Mouse (Mus musculus): ENCODE data around the gene Frmd6. TPM values are rescaled to one million over a fixed set of nuclear protein-coding genes. Genes with fewer than 3 reads are reported as not detected.

Frmd6 gene
- polyA plus RNA-seq, 1 experiment: 3.8 TPM

GRCm38 (mm10) chr12:70849517-70850291 lies 24.4 kb downstream of the Frmd6 start:
- Histone ChIP-seq H3K27ac (ENCODE audit: control insufficient read depth, insufficient read depth, low read depth, low read length, poor library complexity) (no peak overlapping the region), H3K4me1 (ENCODE audit: control insufficient read depth, insufficient read depth, low read length) (peaks cover 1% of the 10 kb centered on the region), H3K4me3 (replicated peaks; ENCODE audit: control insufficient read depth, low read depth, low read length) (no peak overlapping the region)
- WGBS: 76% methylated on average over 11 of the region's 11 CpGs
- TF ChIP-seq CTCF (IDR thresholded peaks at IDR 0.05; ENCODE audit: control insufficient read depth, insufficient read depth, low read length): no peak
- TF ChIP-seq POLR2A (IDR thresholded peaks at IDR 0.05; ENCODE audit: borderline replicate concordance, control insufficient read depth, low read depth, low read length): no peak

- no peak overlapping the region for H3K4me3 ChIP-seq (replicated peaks; ENCODE audit: control insufficient read depth, low read depth, low read length)
- WGBS: 61% methylated on average over 7 of the region's 7 CpGs
Observed at GRCm38 (mm10) chr12:70851342-70851960, 26.1 kb downstream of the Frmd6 start.

GRCm38 (mm10) chr12:70853026-70853425 lies 27.7 kb downstream of the Frmd6 start:
- H3K27ac ChIP-seq (ENCODE audit: control insufficient read depth, insufficient read depth, low read depth, low read length, poor library complexity): no peak overlapping the region
- WGBS: 16% methylated on average over 6 of the region's 6 CpGs
- peaks cover 3% of the 10 kb centered on the region for H3K4me1 ChIP-seq (ENCODE audit: control insufficient read depth, insufficient read depth, low read length)
- TF ChIP-seq POLR2A (IDR thresholded peaks at IDR 0.05; ENCODE audit: borderline replicate concordance, control insufficient read depth, low read depth, low read length): no peak
- no peak for TF ChIP-seq CTCF (IDR thresholded peaks at IDR 0.05; ENCODE audit: control insufficient read depth, insufficient read depth, low read length)
- H3K4me3 ChIP-seq (replicated peaks; ENCODE audit: control insufficient read depth, low read depth, low read length): no peak overlapping the region

More at GRCm38 (mm10) chr12:70851342-70851960, 26.1 kb downstream of the Frmd6 start:
- H3K27ac ChIP-seq (ENCODE audit: control insufficient read depth, insufficient read depth, low read depth, low read length, poor library complexity): no peak overlapping the region
- H3K4me1 ChIP-seq (ENCODE audit: control insufficient read depth, insufficient read depth, low read length): peaks cover 3% of the 10 kb centered on the region
- TF ChIP-seq CTCF (IDR thresholded peaks at IDR 0.05; ENCODE audit: control insufficient read depth, insufficient read depth, low read length) (no peak), POLR2A (IDR thresholded peaks at IDR 0.05; ENCODE audit: borderline replicate concordance, control insufficient read depth, low read depth, low read length) (no peak)

GRCm38 (mm10) chr12:70855678-70856077 lies 30.4 kb downstream of the Frmd6 start:
- TF ChIP-seq POLR2A (IDR thresholded peaks at IDR 0.05; ENCODE audit: borderline replicate concordance, control insufficient read depth, low read depth, low read length): no peak
- no peak for TF ChIP-seq CTCF (IDR thresholded peaks at IDR 0.05; ENCODE audit: control insufficient read depth, insufficient read depth, low read length)
- no peak overlapping the region for H3K4me3 ChIP-seq (replicated peaks; ENCODE audit: control insufficient read depth, low read depth, low read length)
- WGBS: 14% methylated on average over 6 of the region's 6 CpGs
- peaks cover 3% of the 10 kb centered on the region for H3K4me1 ChIP-seq (ENCODE audit: control insufficient read depth, insufficient read depth, low read length)
- no peak overlapping the region for H3K27ac ChIP-seq (ENCODE audit: control insufficient read depth, insufficient read depth, low read depth, low read length, poor library complexity)

- Histone ChIP-seq H3K4me3 (replicated peaks; ENCODE audit: control insufficient read depth, low read depth, low read length) (no peak overlapping the region), H3K27ac (ENCODE audit: control insufficient read depth, insufficient read depth, low read depth, low read length, poor library complexity) (no peak overlapping the region), H3K4me1 (ENCODE audit: control insufficient read depth, insufficient read depth, low read length) (peaks cover 3% of the 10 kb centered on the region)
- no peak for TF ChIP-seq CTCF (IDR thresholded peaks at IDR 0.05; ENCODE audit: control insufficient read depth, insufficient read depth, low read length)
- no peak for TF ChIP-seq POLR2A (IDR thresholded peaks at IDR 0.05; ENCODE audit: borderline replicate concordance, control insufficient read depth, low read depth, low read length)
- 89% methylated on average over 4 of the region's 4 CpGs for WGBS
Observed at GRCm38 (mm10) chr12:70856776-70857175, 31.5 kb downstream of the Frmd6 start.

GRCm38 (mm10) chr12:70863281-70863680 lies 38.0 kb downstream of the Frmd6 start:
- Histone ChIP-seq H3K4me1 (ENCODE audit: control insufficient read depth, insufficient read depth, low read length) (no peaks in the 10 kb centered on the region; the same call in 1 of the 2 replicates), H3K27ac (ENCODE audit: control insufficient read depth, insufficient read depth, low read depth, low read length, poor library complexity) (no peak overlapping the region), H3K4me3 (replicated peaks; ENCODE audit: control insufficient read depth, low read depth, low read length) (no peak overlapping the region)
- WGBS: 53% methylated on average over 7 of the region's 7 CpGs
- TF ChIP-seq CTCF (IDR thresholded peaks at IDR 0.05; ENCODE audit: control insufficient read depth, insufficient read depth, low read length) (no peak), POLR2A (IDR thresholded peaks at IDR 0.05; ENCODE audit: borderline replicate concordance, control insufficient read depth, low read depth, low read length) (no peak)

GRCm38 (mm10) chr12:70867780-70868179 lies 42.5 kb downstream of the Frmd6 start:
- Histone ChIP-seq H3K4me1 (ENCODE audit: control insufficient read depth, insufficient read depth, low read length) (no peaks in the 10 kb centered on the region; the same call in 1 of the 2 replicates), H3K27ac (ENCODE audit: control insufficient read depth, insufficient read depth, low read depth, low read length, poor library complexity) (no peak overlapping the region), H3K4me3 (replicated peaks; ENCODE audit: control insufficient read depth, low read depth, low read length) (no peak overlapping the region)
- WGBS: 70% methylated on average over 3 of the region's 3 CpGs
- TF ChIP-seq POLR2A (IDR thresholded peaks at IDR 0.05; ENCODE audit: borderline replicate concordance, control insufficient read depth, low read depth, low read length): no peak
- no peak for TF ChIP-seq CTCF (IDR thresholded peaks at IDR 0.05; ENCODE audit: control insufficient read depth, insufficient read depth, low read length)

GRCm38 (mm10) chr12:70868190-70868987 lies 43.1 kb downstream of the Frmd6 start:
- 78% methylated on average over 7 of the region's 7 CpGs for WGBS
- Histone ChIP-seq H3K4me3 (replicated peaks; ENCODE audit: control insufficient read depth, low read depth, low read length) (no peak overlapping the region), H3K27ac (ENCODE audit: control insufficient read depth, insufficient read depth, low read depth, low read length, poor library complexity) (no peak overlapping the region), H3K4me1 (ENCODE audit: control insufficient read depth, insufficient read depth, low read length) (no peaks in the 10 kb centered on the region; the same call in 1 of the 2 replicates)
- TF ChIP-seq CTCF (IDR thresholded peaks at IDR 0.05; ENCODE audit: control insufficient read depth, insufficient read depth, low read length) (no peak), POLR2A (IDR thresholded peaks at IDR 0.05; ENCODE audit: borderline replicate concordance, control insufficient read depth, low read depth, low read length) (no peak)

Data from bone marrow, adult 2 months (tissue).